Mouse (Mus musculus) pancreas, adult 10 weeks (tissue): Measurements from ENCODE around the gene Zfp300. TPM values are rescaled to one million over a fixed set of nuclear protein-coding genes. Genes with fewer than 3 reads are reported as not detected.

ENCODE experiments used
- polyA plus RNA-seq: library from polyadenylated mRNA; stranded (reverse); fragments of 350-450 nt; fragmentation: Illumina TruSeq; extraction: RNeasy Lipid Tissue Mini Kit (QIAGEN cat#74804); gene quantifications from one replicate; pipeline ENCODE4 v1.2.3, GENCODE M21; 2015; ENCODE audit warnings: low read depth, low replicate concordance; ENCODE audit not compliant: insufficient read depth

Zfp300 gene
- polyA plus RNA-seq: 0.28 TPM

GRCm38 (mm10) chrX:21088983-21089866 is at the start of gene Zfp300:
Zfp300 (minus strand) TSS chrX:21089527.

GRCm38 (mm10) chrX:21115520-21115919 is 26.2 kb upstream of the Zfp300 start, which contains the start of gene Ssxa1:
Ssxa1 (plus strand) TSS chrX:21115820.

GRCm38 (mm10) chrX:21068106-21068505 is 21.2 kb downstream of the Zfp300 start, which contains the start of gene Spaca5:
Spaca5 (plus strand) TSS chrX:21068406.

GRCm38 (mm10) chrX:21061866-21062543 is 27.3 kb downstream of the Zfp300 start, which contains the start of gene Zfp182:
Zfp182 (minus strand) TSS chrX:21062316.

Other genes with a start within 250 kb of the Zfp300 start
- 1.4 TPM for gene Timp1, start 219.4 kb downstream of the Zfp300 start, polyA plus RNA-seq
- gene Syn1, start 168.5 kb downstream of the Zfp300 start, polyA plus RNA-seq: 1.3 TPM
- gene Cfp, start 158.0 kb downstream of the Zfp300 start, polyA plus RNA-seq: 13.7 TPM
- gene Elk1, start 138.9 kb downstream of the Zfp300 start, polyA plus RNA-seq: 2.1 TPM
- gene Uxt, start 127.5 kb downstream of the Zfp300 start, polyA plus RNA-seq: 6.8 TPM
- gene Zfp182, start 27.2 kb downstream of the Zfp300 start, polyA plus RNA-seq: 3.5 TPM
- gene Spaca5, start 21.1 kb downstream of the Zfp300 start, polyA plus RNA-seq: not detected
- not detected for gene Ssxa1, start 26.3 kb upstream of the Zfp300 start, polyA plus RNA-seq
- not detected for gene Gm21876, start 86.1 kb upstream of the Zfp300 start, polyA plus RNA-seq